Mouse (Mus musculus) monocyte, adult 5-6 weeks (primary cell): Measurements from ENCODE around the gene Gaa. TPM values are rescaled to one million over a fixed set of nuclear protein-coding genes. Genes with fewer than 3 reads are reported as not detected.

ENCODE experiments used
- total RNA-seq: library from RNA; stranded (forward); fragments of 200-1000, 200-491, 200-594 nt; gene quantifications from 3 replicates; pipeline ENCODE4 v1.2.3, GENCODE M21; 2017

Gaa gene
- total RNA-seq, 1 experiment from 2014 or later: 12.8 TPM

Other genes with a start within 250 kb of the Gaa start
- 0.75 to 2.7 TPM (median 2.2 TPM) in 3 replicates for gene Cbx2, start 244.9 kb upstream of the Gaa start, total RNA-seq
- 2.7 to 7.3 TPM (median 4.7 TPM) in 3 replicates for gene Cbx8, start 226.9 kb upstream of the Gaa start, total RNA-seq
- 35.2 to 45.8 TPM (median 42.2 TPM) in 3 replicates for gene Cbx4, start 181.7 kb upstream of the Gaa start, total RNA-seq
- 0.21 to 0.86 TPM (median 0.49 TPM) in 3 replicates for gene Tbc1d16, start 39.4 kb upstream of the Gaa start, total RNA-seq
- gene Ccdc40, start 39.3 kb upstream of the Gaa start, total RNA-seq: 0.96 to 2.3 TPM (median 1.8 TPM) in 3 replicates
- 130 to 164 TPM (median 159 TPM) in 3 replicates for gene Eif4a3, start 32.2 kb downstream of the Gaa start, total RNA-seq
- 0.19 TPM in 1 of 3 replicates, not detected in the others for gene Card14, start 39.9 kb downstream of the Gaa start, total RNA-seq
- gene Sgsh, start 87.6 kb downstream of the Gaa start, total RNA-seq: 15.0 to 19.4 TPM (median 17.0 TPM) in 3 replicates
- 8.4 to 16.4 TPM (median 13.5 TPM) in 3 replicates for gene Slc26a11, start 87.7 kb downstream of the Gaa start, total RNA-seq
- gene Rnf213, start 125.2 kb downstream of the Gaa start, total RNA-seq: 58.5 to 104 TPM (median 67.5 TPM) in 3 replicates
- 4.1 to 11.0 TPM (median 7.6 TPM) in 3 replicates for gene Endov, start 223.5 kb downstream of the Gaa start, total RNA-seq